Mouse (Mus musculus) limb, embryonic 14.5 days (tissue): ENCODE measurements at regions not wholly inside any gene's neighbourhood (a gene's known extent, or its start where the extent isn't known, plus 50 kb on each side); places are given as distances from the start of the nearest gene placed in this dataset.

Source experiments
- ATAC-seq: fragments of 200-750 bp; cut with Nextera tagmentation; 2 replicates; pipeline ENCODE4 v1.8.0; 2017; ENCODE audit warnings: low read depth, moderate number of reproducible peaks, moderate TSS enrichment; ENCODE audit not compliant: low FRiP score
- DNase-seq: peaks from one replicate; pipeline ENCODE4 v3.0.0-alpha.2; 2015; ENCODE audit warnings: low spot score
- H3K27ac ChIP-seq: fragments of 300-500 bp; sonication (generic); replicated peaks from 2 replicates; pipeline ENCODE4 v1.5.1; 2014; ENCODE audit warnings: low read depth, mild to moderate bottlenecking, low read length, moderate library complexity, mixed read lengths
- H3K27me3 ChIP-seq: fragments of 300-500 bp; sonication (generic); 2 replicates; pipeline ENCODE4 v1.6.1; 2014; ENCODE audit warnings: low read length, mixed read lengths; ENCODE audit not compliant: control insufficient read depth, insufficient read depth
- H3K36me3 ChIP-seq: fragments of 300-500 bp; sonication (generic); 2 replicates; pipeline ENCODE4 v1.6.1; 2014; ENCODE audit warnings: mild to moderate bottlenecking, low read length, moderate library complexity, mixed read lengths; ENCODE audit not compliant: control insufficient read depth, insufficient read depth
- H3K4me1 ChIP-seq: fragments of 300-500 bp; sonication (generic); 2 replicates; pipeline ENCODE4 v1.6.1; 2014; ENCODE audit warnings: antibody characterized with exemption, low read length, mixed read lengths; ENCODE audit not compliant: control insufficient read depth, insufficient read depth
- H3K4me2 ChIP-seq: fragments of 300-500 bp; sonication (generic); replicated peaks from 2 replicates; pipeline ENCODE4 v1.6.1; 2014; ENCODE audit warnings: low read depth, mild to moderate bottlenecking, low read length, moderate library complexity; ENCODE audit not compliant: severe bottlenecking
- H3K4me3 ChIP-seq: fragments of 300-500 bp; sonication (generic); replicated peaks from 2 replicates; pipeline ENCODE4 v1.5.1; 2014; ENCODE audit warnings: low read length
- H3K9ac ChIP-seq: fragments of 300-500 bp; sonication (generic); 2 replicates; pipeline ENCODE4 v1.6.1; 2014; ENCODE audit warnings: mild to moderate bottlenecking, low read depth, low read length, moderate library complexity; ENCODE audit not compliant: severe bottlenecking
- H3K9me3 ChIP-seq: fragments of 300-500 bp; sonication (generic); 2 replicates; pipeline ENCODE4 v1.6.1; 2016; ENCODE audit warnings: low read length; ENCODE audit not compliant: control insufficient read depth
- POLR2A ChIP-seq: fragments of 200-500 bp; IDR thresholded peaks from 2 replicates; pipeline ENCODE4 v1.8.0; 2012; ENCODE audit warnings: inconsistent platforms, mild to moderate bottlenecking, moderate library complexity, borderline replicate concordance; ENCODE audit not compliant: insufficient read depth, insufficient read length; ENCODE audit errors: extremely low read depth
- WGBS: fragments of 180-500 bp; shearing (Covaris S2); extraction: QIAGEN DNeasy Blood & Tissue Kit; methylation state at CpG from one replicate; pipeline ENCODE4 v1.1.7; 2014; 5-methylcytosine and 5-hydroxymethylcytosine counted together

DNA sequence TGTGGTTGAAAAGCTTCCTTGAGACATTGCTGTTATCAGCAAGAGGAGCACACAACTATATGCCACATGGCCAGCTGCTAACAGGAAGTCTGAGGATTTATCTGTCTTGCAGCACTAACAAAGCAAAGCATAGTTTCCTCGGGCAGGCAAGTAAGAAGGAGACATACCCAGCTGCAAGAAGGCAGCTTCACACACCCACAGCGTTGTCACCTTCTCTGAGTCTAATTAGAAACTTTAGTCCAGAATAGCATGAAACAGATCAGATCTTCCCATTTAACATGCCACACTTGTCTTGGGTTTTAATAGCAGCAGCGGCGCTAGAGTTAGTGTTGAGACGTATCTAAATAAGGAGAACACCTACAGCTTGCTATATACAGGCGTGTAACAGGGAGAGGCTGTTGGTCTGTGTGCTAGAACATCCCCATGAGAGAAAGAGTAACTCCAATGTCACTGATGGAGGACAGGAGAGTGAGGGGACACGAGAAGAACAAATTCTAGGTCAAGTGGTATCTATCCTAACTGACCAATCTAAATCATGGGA lies 322.1 kb upstream of the Syt1 start:
- H3K4me1 ChIP-seq = no peaks in the 10 kb centered on the region
- 83% methylated on average over 7 of the region's 7 CpGs for WGBS
- no peak overlapping the region for H3K4me2 ChIP-seq
- no peaks in the 10 kb centered on the region for H3K36me3 ChIP-seq
- H3K27ac ChIP-seq = no peak overlapping the region
- no peak overlapping the region for H3K4me3 ChIP-seq
- H3K9me3 ChIP-seq = no peaks in the 10 kb centered on the region
- H3K27me3 ChIP-seq = no peaks in the 10 kb centered on the region
- no peak for TF ChIP-seq POLR2A
- ATAC-seq (no peak), DNase-seq (no peak)
- no peak overlapping the region for H3K9ac ChIP-seq

DNA sequence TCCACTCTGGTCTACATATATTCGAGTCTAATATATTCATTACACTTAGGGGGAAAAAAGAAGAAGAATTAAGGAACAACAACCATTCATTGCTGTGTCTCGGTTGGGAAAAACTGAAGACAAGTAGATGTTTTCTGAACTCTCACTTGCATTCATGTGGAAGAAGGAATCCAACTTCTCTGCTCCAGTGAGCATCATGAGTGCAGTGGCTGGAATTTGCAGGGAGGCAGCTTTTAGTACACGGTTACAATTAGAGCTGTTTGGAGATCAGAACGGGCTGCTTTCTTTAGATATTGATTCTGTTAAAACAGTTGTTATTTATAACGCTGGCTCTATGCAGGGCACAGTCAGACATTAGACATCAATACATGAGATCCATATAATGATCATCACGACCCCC lies 298.5 kb upstream of the Syt1 start:
- Histone ChIP-seq H3K9ac (no peak overlapping the region), H3K4me2 (no peak overlapping the region), H3K36me3 (no peaks in the 10 kb centered on the region), H3K9me3 (no peaks in the 10 kb centered on the region), H3K27me3 (no peaks in the 10 kb centered on the region), H3K4me1 (no peaks in the 10 kb centered on the region), H3K27ac (no peak overlapping the region), H3K4me3 (no peak overlapping the region)
- no peak for TF ChIP-seq POLR2A
- ATAC-seq (no peak), DNase-seq (no peak)
- 82% methylated on average over 6 of the region's 6 CpGs for WGBS

DNA sequence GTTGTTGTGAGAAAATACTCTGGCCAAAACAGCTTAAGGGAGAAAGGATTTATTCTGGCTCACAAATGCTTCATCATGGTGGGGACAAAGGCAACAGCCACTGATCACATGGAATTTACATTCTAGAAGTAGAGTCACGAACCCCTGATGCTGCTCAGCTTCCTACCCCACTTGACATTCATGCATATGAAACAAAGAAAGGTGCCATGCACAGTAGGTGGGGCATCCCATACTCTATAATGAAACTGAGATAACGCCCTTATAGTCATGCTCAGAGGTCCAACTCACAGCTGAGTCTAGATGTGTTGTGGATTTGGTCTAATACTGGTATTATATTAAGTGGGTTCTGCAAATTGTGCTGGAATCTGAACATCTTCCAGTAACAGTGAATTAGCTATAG lies 289.4 kb upstream of the Syt1 start:
- WGBS = 85% methylated on average over 2 of the region's 2 CpGs
- Histone ChIP-seq H3K9me3 (no peaks in the 10 kb centered on the region), H3K27ac (no peak overlapping the region), H3K4me1 (no peaks in the 10 kb centered on the region), H3K4me3 (no peak overlapping the region), H3K4me2 (no peak overlapping the region), H3K9ac (no peak overlapping the region), H3K27me3 (no peaks in the 10 kb centered on the region), H3K36me3 (no peaks in the 10 kb centered on the region)
- no peak for ATAC-seq
- no peak for DNase-seq
- no peak for TF ChIP-seq POLR2A

DNA sequence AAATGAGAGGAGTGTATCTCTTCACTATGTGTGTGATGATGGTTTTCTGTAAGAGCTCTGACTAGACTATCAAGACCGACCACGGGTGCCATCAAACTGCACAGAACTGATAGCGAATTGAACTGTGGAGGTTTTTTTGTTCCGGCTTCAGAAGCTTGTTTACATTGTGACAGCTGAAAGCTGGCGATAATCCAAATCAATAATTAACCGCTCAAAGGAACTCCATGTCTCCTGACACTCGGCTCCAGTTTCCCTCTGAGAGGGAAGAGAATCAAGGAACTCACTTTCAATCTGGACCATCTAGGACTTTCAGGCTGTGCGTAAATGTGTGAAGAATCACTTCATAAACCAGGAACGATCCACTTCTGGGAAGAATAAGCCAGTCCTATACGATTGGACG lies 289.0 kb upstream of the Syt1 start:
- Histone ChIP-seq H3K36me3 (no peaks in the 10 kb centered on the region), H3K27ac (no peak overlapping the region), H3K4me1 (no peaks in the 10 kb centered on the region), H3K4me2 (no peak overlapping the region), H3K9ac (no peak overlapping the region), H3K4me3 (no peak overlapping the region), H3K27me3 (no peaks in the 10 kb centered on the region), H3K9me3 (no peaks in the 10 kb centered on the region)
- no peak for ATAC-seq
- TF ChIP-seq POLR2A = no peak
- no peak for DNase-seq
- WGBS = 83% methylated on average over 11 of the region's 11 CpGs

GRCm38 (mm10) chr10:109283348-109283747 lies 272.6 kb upstream of the Syt1 start:
- WGBS = 91% methylated on average over 10 of the region's 10 CpGs
- no peak for TF ChIP-seq POLR2A
- H3K27me3 ChIP-seq = no peaks in the 10 kb centered on the region
- DNase-seq (no peak), ATAC-seq (no peak)
- no peak overlapping the region for H3K4me2 ChIP-seq
- H3K9me3 ChIP-seq = no peaks in the 10 kb centered on the region
- no peak overlapping the region for H3K4me3 ChIP-seq
- no peak overlapping the region for H3K27ac ChIP-seq
- no peaks in the 10 kb centered on the region for H3K36me3 ChIP-seq
- H3K4me1 ChIP-seq = no peaks in the 10 kb centered on the region
- no peak overlapping the region for H3K9ac ChIP-seq

DNA sequence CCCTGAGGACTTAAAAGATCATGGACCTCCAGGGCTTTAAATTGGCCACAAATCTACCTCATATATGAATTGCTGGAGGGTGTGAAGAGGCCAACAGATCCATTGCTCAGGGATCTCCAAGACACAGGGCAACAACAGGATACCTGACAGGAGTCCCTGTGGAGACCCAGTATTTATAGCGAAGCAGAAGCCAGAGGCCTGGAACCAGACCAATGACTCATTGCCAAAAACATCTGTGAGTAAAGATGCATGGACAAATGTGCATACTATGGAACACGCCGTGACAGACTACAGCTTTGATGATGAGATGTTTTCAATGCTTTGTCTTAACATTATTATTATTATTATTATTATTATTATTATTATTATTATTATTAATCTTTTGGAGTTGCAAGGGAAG lies 239.0 kb upstream of the Syt1 start:
- Histone ChIP-seq H3K27ac (no peak overlapping the region), H3K36me3 (no peaks in the 10 kb centered on the region), H3K27me3 (no peaks in the 10 kb centered on the region), H3K4me1 (no peaks in the 10 kb centered on the region), H3K9ac (no peak overlapping the region), H3K9me3 (no peaks in the 10 kb centered on the region), H3K4me2 (no peak overlapping the region), H3K4me3 (no peak overlapping the region)
- ATAC-seq = no peak
- TF ChIP-seq POLR2A = no peak
- DNase-seq = no peak
- 72% methylated on average over 3 of the region's 3 CpGs for WGBS
